Mouse (Mus musculus): Measurements from ENCODE around the gene Tsks. TPM values are rescaled to one million over a fixed set of nuclear protein-coding genes. Genes with fewer than 3 reads are reported as not detected.

Gene Tsks
- polyA plus RNA-seq, 1 experiment from 2014 or later, result 0.08 TPM

DNA sequence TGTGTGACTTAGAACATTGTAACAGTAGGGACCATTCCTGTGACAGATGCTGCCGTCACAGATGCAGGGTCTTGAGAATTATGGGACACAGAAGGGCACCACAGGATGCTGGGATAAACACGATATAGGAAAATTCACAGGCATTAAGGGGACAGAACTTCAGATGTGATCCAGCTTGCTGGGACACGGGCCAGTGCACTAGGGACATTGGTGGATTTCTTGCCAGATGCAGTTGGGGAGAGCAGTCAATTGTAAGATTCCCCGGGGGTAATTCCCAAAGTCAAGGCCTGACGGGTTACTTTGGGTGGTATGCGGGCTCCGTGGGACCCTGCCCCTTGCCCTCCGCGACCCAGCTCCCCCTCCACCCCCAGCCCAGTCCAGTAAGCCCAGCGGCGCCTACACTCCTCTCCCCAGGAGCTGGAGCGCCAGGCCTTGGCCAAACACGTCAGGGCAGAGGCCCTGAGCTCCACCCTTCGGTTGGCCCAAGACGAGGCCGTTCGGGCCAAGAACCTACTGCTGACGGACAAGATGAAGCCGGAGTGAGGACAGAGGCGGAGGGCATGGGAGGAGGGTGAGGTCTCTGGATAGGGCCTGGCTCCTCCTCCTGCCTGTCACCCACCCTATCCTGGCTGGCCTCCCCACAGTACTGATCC lies 14.3 kb downstream of the Tsks start:
- Histone ChIP-seq H3K36me3 (ENCODE audit: control insufficient read depth, insufficient read depth, low read length) (no peaks in the 10 kb centered on the region), H3K4me1 (replicated peaks; ENCODE audit: control insufficient read depth, insufficient read depth) (no peaks in the 10 kb centered on the region; the same call in 1 of the 2 replicates), H3K4me2 (replicated peaks; ENCODE audit: low read depth) (no peak overlapping the region), H3K27ac (replicated peaks) (0 out of 2 replicates have a peak overlapping the region, but pooled peaks have one; percentile 40), H3K9ac (ENCODE audit: low read length) (no peak overlapping the region), H3K27me3 (ENCODE audit: control insufficient read depth, insufficient read depth, low read length) (no peaks in the 10 kb centered on the region), H3K4me3 (ENCODE audit: low read depth, low read length) (no peak overlapping the region), H3K9me3 (ENCODE audit: control insufficient read depth, low read length) (no peaks in the 10 kb centered on the region)
- ATAC-seq (ENCODE audit: low FRiP score, low TSS enrichment), result no peak; the same call in 1 of the 2 replicates
- 60% methylated on average over 20 of the region's 20 CpGs for WGBS
- TF ChIP-seq CTCF (IDR thresholded peaks at IDR 0.05; ENCODE audit: low read depth) (no peak), EP300 (optimal IDR thresholded peaks at IDR 0.05) (no peak)
- no peak for DNase-seq (ENCODE audit: low spot score)

GRCm38 (mm10) chr7:44958208-44958607 lies 15.2 kb downstream of the Tsks start:
- H3K4me2 ChIP-seq (replicated peaks; ENCODE audit: low read depth), result no peak overlapping the region
- no peaks in the 10 kb centered on the region for H3K27me3 ChIP-seq (ENCODE audit: control insufficient read depth, insufficient read depth, low read length)
- no peak overlapping the region for H3K9ac ChIP-seq (ENCODE audit: low read length)
- H3K36me3 ChIP-seq (ENCODE audit: control insufficient read depth, insufficient read depth, low read length), result no peaks in the 10 kb centered on the region
- TF ChIP-seq EP300 (optimal IDR thresholded peaks at IDR 0.05) (no peak), CTCF (IDR thresholded peaks at IDR 0.05; ENCODE audit: low read depth) (peak; percentile 89)
- ATAC-seq (ENCODE audit: low FRiP score, low TSS enrichment) (no peak), DNase-seq (ENCODE audit: low spot score) (peak; percentile 60)
- no peaks in the 10 kb centered on the region; the same call in 1 of the 2 replicates for H3K4me1 ChIP-seq (replicated peaks; ENCODE audit: control insufficient read depth, insufficient read depth)
- H3K4me3 ChIP-seq (ENCODE audit: low read depth, low read length), result no peak overlapping the region
- 50% methylated on average over 7 of the region's 7 CpGs for WGBS
- no peaks in the 10 kb centered on the region for H3K9me3 ChIP-seq (ENCODE audit: control insufficient read depth, low read length)
- no peak overlapping the region for H3K27ac ChIP-seq (replicated peaks)

DNA sequence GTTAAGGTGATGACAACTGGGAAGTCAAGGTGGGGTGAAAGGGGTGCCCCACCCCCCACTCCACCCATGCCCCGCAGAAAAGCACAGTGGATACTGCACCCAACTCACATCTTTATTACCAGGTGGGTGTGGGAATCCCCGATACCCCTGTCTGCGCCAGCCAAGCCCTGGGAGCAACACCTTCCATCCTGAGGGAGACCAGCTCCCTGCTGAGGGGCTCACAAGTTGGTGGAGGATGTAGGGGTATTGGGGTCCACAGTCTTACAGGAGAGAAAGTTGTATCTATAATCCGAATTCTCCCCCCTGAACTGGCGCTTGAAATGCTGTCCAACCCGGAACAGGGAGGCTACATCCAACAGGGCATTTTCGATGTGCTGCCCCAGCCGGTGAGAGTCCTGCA lies 16.3 kb downstream of the Tsks start:
- Histone ChIP-seq H3K27ac (replicated peaks) (no peak overlapping the region), H3K4me2 (replicated peaks; ENCODE audit: low read depth) (no peak overlapping the region), H3K9me3 (ENCODE audit: control insufficient read depth, low read length) (no peaks in the 10 kb centered on the region), H3K4me3 (ENCODE audit: low read depth, low read length) (no peak overlapping the region), H3K27me3 (ENCODE audit: control insufficient read depth, insufficient read depth, low read length) (no peaks in the 10 kb centered on the region), H3K36me3 (ENCODE audit: control insufficient read depth, insufficient read depth, low read length) (no peaks in the 10 kb centered on the region), H3K9ac (ENCODE audit: low read length) (no peak overlapping the region), H3K4me1 (replicated peaks; ENCODE audit: control insufficient read depth, insufficient read depth) (no peaks in the 10 kb centered on the region; the same call in 1 of the 2 replicates)
- 73% methylated on average over 8 of the region's 8 CpGs for WGBS
- DNase-seq (ENCODE audit: low spot score) (no peak), ATAC-seq (ENCODE audit: low FRiP score, low TSS enrichment) (no peak)
- no peak for TF ChIP-seq CTCF (IDR thresholded peaks at IDR 0.05; ENCODE audit: low read depth)
- no peak for TF ChIP-seq EP300 (optimal IDR thresholded peaks at IDR 0.05)

DNA sequence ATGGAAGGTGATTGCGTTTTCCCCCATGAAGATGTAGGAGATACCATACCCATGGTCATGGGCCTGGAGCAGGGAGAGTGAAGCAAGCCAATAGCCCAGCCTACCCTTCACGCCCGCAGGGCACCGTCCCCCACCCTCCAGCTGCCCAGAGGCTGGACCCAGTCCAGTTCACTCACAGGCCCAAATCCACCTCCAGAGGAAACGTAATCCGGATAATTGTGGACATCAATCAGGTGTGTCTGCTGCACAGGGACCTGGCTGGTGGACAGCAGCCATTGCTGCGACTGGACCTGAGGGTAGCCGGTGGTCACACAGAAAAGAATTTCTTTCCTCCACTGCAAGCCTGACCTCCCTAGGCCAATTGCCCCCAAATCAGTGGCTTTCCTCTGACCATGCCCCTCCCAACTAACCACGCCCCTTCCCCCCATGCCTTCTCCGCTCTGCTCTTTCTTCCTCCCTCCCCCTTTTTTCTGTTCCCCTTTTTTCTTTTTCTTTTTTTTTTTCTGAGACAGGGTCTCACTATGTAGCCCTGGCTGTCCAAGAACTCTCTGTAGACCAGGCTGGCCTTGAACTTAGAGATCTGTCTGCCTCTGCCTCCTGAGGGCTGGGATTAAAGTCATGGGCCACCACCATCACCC lies 17.0 kb downstream of the Tsks start:
- Histone ChIP-seq H3K4me2 (replicated peaks; ENCODE audit: low read depth) (no peak overlapping the region), H3K4me3 (ENCODE audit: low read depth, low read length) (no peak overlapping the region), H3K27ac (replicated peaks) (no peak overlapping the region), H3K36me3 (ENCODE audit: control insufficient read depth, insufficient read depth, low read length) (no peaks in the 10 kb centered on the region), H3K9ac (ENCODE audit: low read length) (no peak overlapping the region), H3K27me3 (ENCODE audit: control insufficient read depth, insufficient read depth, low read length) (no peaks in the 10 kb centered on the region), H3K9me3 (ENCODE audit: control insufficient read depth, low read length) (no peaks in the 10 kb centered on the region), H3K4me1 (replicated peaks; ENCODE audit: control insufficient read depth, insufficient read depth) (no peaks in the 10 kb centered on the region; the same call in 1 of the 2 replicates)
- TF ChIP-seq CTCF (IDR thresholded peaks at IDR 0.05; ENCODE audit: low read depth) (no peak), EP300 (optimal IDR thresholded peaks at IDR 0.05) (no peak)
- WGBS, result 74% methylated on average over 10 of the region's 10 CpGs
- DNase-seq (ENCODE audit: low spot score) (no peak), ATAC-seq (ENCODE audit: low FRiP score, low TSS enrichment) (no peak)

GRCm38 (mm10) chr7:44960512-44960910 lies 17.5 kb downstream of the Tsks start:
- 83% methylated on average over 13 of the region's 13 CpGs for WGBS
- no peak overlapping the region for H3K27ac ChIP-seq (replicated peaks)
- no peaks in the 10 kb centered on the region for H3K27me3 ChIP-seq (ENCODE audit: control insufficient read depth, insufficient read depth, low read length)
- H3K9ac ChIP-seq (ENCODE audit: low read length), result no peak overlapping the region
- H3K36me3 ChIP-seq (ENCODE audit: control insufficient read depth, insufficient read depth, low read length), result no peaks in the 10 kb centered on the region
- no peaks in the 10 kb centered on the region; the same call in 1 of the 2 replicates for H3K4me1 ChIP-seq (replicated peaks; ENCODE audit: control insufficient read depth, insufficient read depth)
- H3K4me2 ChIP-seq (replicated peaks; ENCODE audit: low read depth), result no peak overlapping the region
- TF ChIP-seq EP300 (optimal IDR thresholded peaks at IDR 0.05), result no peak
- TF ChIP-seq CTCF (IDR thresholded peaks at IDR 0.05; ENCODE audit: low read depth), result no peak
- DNase-seq (ENCODE audit: low spot score) (no peak), ATAC-seq (ENCODE audit: low FRiP score, low TSS enrichment) (no peak)
- no peak overlapping the region for H3K4me3 ChIP-seq (ENCODE audit: low read depth, low read length)
- H3K9me3 ChIP-seq (ENCODE audit: control insufficient read depth, low read length), result no peaks in the 10 kb centered on the region

DNA sequence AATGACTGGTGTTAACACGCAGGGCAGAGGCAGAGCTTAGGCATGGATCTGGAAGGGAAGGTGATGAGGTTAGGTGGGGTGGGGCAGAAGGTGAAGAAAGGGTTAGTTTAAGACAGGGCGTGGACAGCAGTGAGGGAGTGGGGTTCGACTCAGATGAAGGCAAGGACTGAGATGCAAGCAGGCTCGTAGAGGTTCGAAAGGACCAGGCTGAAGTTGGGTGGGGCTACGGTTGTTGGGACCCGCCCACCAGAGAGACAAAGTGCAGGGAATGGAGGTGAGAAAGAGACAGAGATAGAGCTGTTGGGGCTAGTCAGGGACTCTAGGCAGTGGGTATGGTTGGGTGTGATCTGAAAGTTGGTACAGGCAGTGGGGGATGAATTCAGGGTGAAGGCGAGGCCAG lies 19.3 kb downstream of the Tsks start:
- no peaks in the 10 kb centered on the region; the same call in 1 of the 2 replicates for H3K4me1 ChIP-seq (replicated peaks; ENCODE audit: control insufficient read depth, insufficient read depth)
- no peak overlapping the region for H3K9ac ChIP-seq (ENCODE audit: low read length)
- H3K4me2 ChIP-seq (replicated peaks; ENCODE audit: low read depth), result no peak overlapping the region
- no peaks in the 10 kb centered on the region for H3K27me3 ChIP-seq (ENCODE audit: control insufficient read depth, insufficient read depth, low read length)
- ATAC-seq (ENCODE audit: low FRiP score, low TSS enrichment), result no peak
- H3K36me3 ChIP-seq (ENCODE audit: control insufficient read depth, insufficient read depth, low read length), result no peaks in the 10 kb centered on the region
- no peak overlapping the region for H3K27ac ChIP-seq (replicated peaks)
- H3K9me3 ChIP-seq (ENCODE audit: control insufficient read depth, low read length), result no peaks in the 10 kb centered on the region
- no peak for TF ChIP-seq CTCF (IDR thresholded peaks at IDR 0.05; ENCODE audit: low read depth)
- 53% methylated on average over 8 of the region's 8 CpGs for WGBS
- H3K4me3 ChIP-seq (ENCODE audit: low read depth, low read length), result no peak overlapping the region
- no peak for DNase-seq (ENCODE audit: low spot score)

Data from stomach, postnatal 0 days (tissue).